Mouse (Mus musculus) heart, postnatal 14 days (tissue): ENCODE results near the gene AU015836. TPM values are rescaled to one million over a fixed set of nuclear protein-coding genes. Genes with fewer than 3 reads are reported as not detected.
"Not testable (repeated sequence)": the region's sequence is repeated elsewhere in the genome, so short reads cannot be mapped to it uniquely, and the experiment has no call there.

Experiments used
- DNase-seq, 2 experiments: peaks; one replicate each; pipeline ENCODE4 v3.0.0; 2021 to 2022
- intact Hi-C: fragments of 180-260 bp; cut with DNase I; formaldehyde crosslinking; loops from one replicate; pipeline ENCODE4 v1.15.1; 2025
- long read RNA-seq, 2 experiments: library from polyadenylated mRNA; stranded (forward); transcript quantifications; one replicate each; pipeline ENCODE4 v2.0.0; 2021
- total RNA-seq, 2 experiments: library from RNA; stranded (reverse); gene quantifications; 2 replicates each; pipeline ENCODE4 v1.2.3; 2021

The AU015836 gene
- total RNA-seq, result not detected
- long read RNA-seq, experiment 1, result 0 reads
- long read RNA-seq, experiment 2, result 0 reads

DNA sequence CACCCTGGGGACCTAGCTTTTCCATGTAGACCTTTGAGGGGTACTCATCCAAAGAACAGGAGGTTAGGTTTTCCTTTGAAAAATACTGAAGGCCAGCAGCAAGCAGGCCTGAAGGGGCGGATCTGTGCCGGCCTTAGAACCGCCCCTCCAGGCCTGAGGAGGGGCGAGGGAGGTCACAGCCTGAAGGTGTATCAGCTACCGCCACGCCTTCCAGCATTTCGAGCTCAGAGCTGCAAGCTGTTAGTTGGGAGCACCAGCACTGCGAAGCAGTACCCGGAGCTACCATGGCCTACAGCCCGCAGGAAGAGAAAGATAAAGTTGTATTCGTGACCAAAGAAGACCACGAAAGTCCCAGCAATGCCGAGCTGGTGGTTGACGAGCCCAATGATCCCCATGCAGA lies at the start of gene AU015836:
TSS of gene AU015836 (plus strand) at position 216 of the 400 bp plus-strand sequence.
- no peak for DNase-seq
- intact Hi-C loops, result no loop called here

DNA sequence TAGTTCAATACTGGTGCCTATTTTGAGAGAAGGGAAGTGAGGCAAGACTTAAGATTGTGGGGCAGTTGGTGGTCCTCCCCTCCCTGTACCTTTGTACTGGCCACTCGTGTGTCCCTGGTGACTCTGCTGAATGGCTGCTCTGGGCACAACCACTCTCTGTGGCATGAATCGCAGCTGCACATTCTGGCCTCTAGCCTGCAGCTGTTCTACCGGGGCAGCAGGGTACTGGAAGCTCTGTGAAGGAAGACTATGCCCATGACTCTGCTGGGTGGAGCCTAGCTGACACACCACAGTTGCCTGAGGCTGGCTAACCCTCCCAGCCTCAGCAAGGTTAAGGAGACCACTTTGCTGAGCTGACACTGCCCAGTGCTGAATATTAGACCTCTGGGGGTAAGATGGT lies 49.4 kb upstream of the AU015836 start:
- intact Hi-C loops, result no loop called here
- no peak for DNase-seq

DNA sequence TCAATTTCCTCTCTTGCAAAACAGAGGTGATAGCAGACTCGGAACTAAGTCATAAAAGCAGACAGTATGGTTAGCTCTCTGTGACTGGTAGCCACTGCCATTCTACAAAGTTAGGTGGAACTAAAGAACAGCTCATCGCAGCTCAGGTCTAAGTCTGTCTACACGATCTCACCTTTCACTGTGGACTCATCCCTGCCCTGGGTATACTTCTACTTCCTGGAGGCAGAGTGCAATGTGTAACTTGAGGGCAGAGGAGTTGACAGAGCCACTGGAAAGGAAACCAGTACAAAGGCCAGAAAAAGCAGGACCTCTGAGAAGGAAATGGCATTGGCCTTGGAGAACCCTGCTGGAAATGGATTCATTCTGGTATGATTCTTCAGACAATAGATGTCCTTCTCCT lies 40.1 kb upstream of the AU015836 start:
- intact Hi-C loops, result no loop called here

DNA sequence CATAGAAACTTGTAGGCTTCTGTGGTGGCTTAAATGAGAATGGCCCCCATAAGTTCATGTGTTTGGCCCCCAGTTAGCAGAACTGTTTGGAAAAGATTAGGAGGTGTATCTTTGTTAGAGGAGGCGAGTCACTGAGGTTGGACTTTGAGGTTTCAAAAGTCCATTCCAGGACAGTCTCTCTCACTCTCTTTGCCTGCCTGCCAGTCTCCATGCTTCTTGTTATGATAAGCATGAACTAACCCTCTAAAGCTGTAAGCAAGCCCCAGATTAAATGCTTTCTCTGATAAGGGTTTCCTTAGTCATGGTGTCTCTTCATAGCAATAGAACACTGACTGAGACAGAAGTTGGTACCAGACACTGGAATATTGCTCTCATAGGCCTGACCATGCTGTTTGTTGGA lies 39.7 kb upstream of the AU015836 start:
- intact Hi-C loops, result no loop called here

More for the DNA sequence above, 40.1 kb upstream of the AU015836 start:
- no peak for DNase-seq

DNA sequence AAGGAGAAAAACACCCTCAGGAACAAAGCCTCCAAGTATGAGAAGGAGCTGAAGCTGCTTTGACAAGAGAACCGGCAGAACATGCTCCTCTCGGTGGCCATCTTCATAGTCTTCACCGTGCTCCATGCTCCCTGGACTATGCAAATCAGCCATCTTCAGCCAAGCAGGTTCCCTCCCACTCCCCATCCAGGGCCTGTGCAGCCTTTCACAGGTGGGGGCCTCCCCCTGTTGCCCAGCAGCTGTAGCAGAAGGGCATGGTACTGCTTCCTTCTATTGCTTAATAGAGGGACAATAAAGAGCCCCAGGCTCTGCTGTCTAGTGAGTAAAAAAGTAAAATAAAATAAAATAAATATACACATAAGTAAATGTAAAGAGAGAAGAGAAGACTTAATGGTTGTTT lies 36.8 kb upstream of the AU015836 start:
- DNase-seq, result no peak
- intact Hi-C loops, result no loop called here

More for the DNA sequence above, 39.7 kb upstream of the AU015836 start:
- no peak for DNase-seq

DNA sequence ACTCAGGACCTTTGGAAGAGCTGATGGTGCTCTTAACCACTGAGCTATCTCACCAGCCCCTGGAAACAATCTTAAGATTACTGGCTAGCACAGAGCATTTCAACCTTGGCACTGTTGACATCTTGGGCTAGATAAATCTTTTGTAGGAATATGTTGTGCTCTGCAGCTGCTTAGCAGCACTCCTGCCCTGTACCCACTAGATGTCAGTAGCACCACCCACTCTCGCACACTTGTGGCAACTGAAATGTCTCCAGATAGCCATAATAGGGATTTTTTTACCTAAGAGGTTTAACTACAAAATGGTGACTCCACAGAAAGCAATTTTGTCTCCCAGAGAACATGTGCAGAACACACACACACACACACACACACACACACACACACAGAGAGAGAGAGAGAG lies 11.7 kb upstream of the AU015836 start:
- DNase-seq, result peak; percentile 10 to 21
- intact Hi-C loops, result loop anchor here (5.0 kb wide), 1 partner anchor 76 kb away; no protein-coding TSS in a partner anchor

DNA sequence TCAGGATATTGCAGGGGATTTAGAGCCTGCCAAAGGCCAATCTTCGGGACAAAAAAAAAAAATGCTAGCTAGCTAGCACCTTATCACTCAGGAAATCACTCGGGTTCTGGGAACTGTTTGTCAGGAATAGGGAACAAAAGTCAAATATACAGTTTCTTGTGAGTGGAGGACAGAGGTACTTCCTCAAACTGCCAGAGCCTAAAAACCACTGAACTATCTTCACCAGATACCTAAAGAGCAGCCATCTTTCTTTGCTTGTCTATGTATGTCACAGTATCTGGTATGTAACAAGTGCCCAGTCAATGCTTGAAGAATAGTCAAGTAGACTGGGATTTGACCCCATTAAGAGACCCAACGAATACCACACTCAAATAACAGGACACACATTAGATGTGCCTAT lies 10.0 kb upstream of the AU015836 start:
- DNase-seq, result no peak
- intact Hi-C loops, result loop anchor here (5.0 kb wide), 1 partner anchor 74 kb away; no protein-coding TSS in a partner anchor

DNA sequence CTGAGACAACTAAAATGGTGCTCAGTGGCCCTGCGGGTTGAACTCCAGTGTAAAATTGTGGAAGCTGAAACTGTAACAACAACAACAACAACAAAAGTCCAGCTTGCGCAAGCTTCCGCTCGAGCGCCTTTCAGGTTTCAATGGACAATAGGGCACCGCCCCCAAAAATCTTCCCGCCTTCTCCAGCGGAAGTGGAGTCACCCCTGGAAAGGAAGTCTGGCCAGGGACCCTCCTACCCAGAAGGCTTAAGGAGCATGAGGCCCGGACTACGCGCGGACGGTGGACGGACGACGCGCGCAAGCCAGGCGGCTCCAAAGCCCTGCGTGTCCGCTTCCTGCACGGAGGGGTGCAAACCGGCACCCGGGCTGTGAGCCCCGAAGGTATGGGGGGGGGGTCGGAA lies 11.9 kb downstream of the AU015836 start:
- DNase-seq, result no peak
- intact Hi-C loops, result no loop called here

DNA sequence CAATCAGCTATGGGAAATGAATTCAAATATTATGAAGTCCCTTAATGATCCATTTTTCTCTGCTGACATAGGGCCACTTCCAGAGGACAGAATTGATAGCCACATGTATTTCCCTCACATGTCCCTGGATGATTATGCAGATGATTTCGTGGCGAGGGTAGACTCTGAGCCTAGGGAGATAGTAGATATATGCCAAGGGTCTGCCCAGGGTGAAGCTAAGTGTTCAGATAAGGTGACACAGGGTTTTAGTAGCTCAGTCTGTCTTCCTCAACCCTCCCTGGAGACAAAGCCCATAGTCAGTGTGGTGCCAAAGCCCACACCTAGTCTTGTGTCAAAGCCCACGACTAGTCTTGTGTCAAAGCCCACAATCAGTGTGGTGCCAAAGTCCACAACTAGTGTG lies 13.7 kb downstream of the AU015836 start:
- intact Hi-C loops, result no loop called here
- DNase-seq, result no peak

DNA sequence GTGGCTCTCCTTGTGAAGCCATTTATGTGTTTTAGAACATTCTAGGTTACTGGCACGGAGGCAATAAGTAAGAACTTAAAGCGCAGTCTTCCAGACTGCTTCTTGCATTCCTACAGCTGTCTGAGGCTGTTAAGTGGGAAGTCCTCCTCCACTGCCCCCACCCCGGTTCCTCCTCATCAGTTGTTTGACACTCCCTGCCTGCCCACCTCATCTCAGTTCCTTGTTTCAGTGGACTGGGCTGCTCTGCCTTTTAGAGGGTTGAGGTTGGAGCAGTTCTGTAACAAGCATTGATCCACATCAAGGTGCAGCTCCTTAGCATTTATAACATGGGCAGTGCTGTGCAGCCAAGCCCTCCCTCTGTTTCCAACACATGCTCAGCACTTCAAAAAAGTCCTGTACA lies 16.6 kb downstream of the AU015836 start:
- intact Hi-C loops, DNase-seq: not testable (repeated sequence)

DNA sequence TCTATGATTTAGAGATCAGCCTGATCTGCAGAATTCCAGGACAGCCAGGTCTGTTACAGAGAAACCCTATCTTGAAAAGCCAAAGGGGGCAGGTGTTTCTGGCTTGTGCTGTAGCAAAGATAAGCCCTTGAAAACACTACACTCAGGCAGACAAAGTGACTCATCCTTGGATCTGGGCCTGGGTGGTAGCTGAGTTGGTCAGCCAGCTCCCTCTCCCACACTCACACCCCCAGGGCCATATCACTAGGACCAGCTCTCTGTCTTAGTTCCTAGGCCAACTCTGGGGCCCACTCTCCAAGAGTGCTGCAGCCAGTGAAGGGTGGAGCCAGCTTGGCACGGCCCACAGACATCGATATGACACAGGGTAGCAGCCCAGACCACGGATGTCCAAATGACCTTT lies 38.5 kb downstream of the AU015836 start:
- intact Hi-C loops, result no loop called here
- no peak for DNase-seq

DNA sequence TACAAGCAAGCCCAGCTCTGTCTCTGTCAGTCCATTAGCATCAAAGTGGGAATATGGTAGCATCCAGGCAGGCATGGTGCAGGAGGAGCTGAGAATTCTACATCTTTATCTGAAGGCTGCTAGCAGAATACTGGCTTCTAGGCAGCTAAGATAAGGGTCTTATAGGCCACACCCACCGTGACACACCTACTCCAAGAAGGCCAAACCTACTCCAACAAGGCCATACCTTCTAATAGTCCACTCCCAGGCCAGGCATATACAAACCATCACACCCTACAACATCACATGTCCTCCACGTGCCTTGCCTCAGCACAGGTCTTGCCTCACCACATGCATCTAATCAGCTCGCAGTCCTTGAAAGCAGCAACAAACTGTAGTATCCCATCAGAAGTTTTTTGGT lies 41.0 kb downstream of the AU015836 start:
- intact Hi-C loops, result no loop called here
- no peak for DNase-seq

DNA sequence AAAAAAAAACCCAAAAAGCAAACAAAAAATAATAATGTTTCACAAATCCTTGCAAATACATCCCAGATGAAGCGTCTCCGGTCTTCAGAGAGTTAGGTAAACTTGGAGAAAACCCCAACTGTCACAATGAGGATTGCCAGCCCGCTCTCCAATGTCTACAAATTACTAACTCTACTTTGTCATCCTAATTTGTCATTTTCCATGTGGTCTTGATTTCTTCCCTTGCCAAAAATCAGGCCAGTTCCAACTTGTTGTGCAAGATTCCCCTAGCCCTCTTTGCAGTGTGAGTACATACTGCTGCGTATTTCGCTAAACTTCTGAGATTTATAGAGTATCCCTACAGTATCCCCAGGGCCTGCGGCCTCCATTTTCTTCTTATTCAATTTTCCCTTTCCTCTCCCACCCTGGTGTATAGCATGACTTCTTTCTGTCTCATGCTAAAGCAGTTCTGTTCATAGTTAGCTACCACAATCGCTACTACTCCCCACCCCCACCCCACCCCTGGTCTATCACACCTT lies 43.3 kb downstream of the AU015836 start:
- intact Hi-C loops, result no loop called here
- no peak for DNase-seq

DNA sequence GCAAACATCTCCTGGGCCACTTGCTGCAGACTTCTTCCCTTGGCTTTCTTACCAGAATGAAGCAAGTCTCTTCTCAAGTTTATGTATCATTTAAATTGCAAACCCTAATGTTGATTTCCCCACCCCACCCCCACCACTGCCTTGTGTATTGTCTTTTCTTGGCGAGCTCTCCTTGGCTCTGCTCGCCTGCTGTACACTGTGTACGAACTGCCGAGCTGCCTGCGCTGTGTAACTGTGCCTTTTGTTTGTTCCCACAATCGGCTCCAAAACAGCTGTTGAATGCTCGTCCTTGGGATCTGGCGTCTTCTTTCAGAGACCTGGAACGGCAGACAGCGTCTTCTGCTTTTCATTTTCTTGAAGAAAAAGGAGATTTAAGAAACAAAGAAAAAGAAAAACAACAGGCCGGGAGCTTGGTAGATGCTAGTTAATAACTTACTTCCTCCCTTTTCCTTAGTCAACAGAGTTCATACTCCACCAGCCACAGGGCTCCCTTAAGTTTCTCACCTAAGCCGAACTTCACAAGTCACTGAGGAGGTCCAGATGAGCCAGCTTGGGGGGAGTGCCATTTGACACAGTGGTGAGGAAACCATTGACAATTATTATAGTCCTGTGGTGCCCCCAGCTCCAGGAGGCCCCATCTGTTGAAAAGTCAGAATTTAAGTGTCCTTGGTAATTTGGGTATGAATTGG lies 44.2 kb downstream of the AU015836 start:
- DNase-seq, result peak; percentile 7 to 22
- intact Hi-C loops, result no loop called here

DNA sequence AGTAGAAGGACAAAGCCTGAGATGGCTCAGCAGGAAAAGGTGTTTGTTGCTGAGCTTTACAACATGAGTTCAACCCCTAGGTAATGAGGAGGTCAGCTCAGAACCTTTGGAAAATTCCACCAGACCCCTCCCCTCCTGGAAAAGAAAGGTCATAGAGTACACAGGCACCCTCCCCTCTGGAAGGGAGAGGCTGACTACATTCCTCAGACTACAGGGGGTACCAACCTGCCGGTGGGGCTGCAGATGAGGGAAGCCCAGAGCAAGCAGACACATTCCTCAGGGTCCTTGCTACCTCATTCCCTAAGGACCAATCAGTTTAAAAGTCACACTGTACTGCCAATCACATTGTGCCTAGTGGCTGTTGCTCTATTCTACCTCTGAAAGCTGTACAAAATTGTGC lies 48.4 kb downstream of the AU015836 start:
- intact Hi-C loops, result no loop called here
- no peak for DNase-seq

DNA sequence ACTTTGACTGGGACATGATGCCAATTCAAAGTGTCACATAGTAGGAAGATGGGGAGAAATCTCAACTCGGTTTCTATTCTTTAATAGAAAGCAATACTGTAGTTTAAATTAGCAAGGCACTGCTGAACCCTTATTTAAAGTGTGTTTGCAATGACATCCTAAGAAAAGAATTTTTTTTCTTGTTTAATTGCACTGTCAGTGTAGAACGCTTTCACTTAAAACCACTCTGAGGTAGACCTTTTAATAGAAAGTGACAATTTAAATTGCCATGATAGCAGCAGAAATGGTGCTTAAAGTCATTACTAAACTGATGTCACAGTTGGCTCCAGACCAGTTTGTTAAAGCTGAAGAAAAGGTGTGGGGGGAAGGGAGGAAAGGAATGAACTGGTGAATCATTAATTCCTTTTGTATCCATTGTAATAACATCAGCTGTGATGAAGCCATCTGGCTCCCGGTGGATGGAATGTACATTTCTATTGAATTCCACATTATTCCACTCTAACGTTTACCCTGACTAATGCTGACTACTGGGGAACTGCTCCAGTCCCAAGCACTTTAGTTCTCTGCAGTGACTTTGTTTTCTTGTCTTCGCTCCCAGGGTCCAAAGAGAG lies 53.9 kb downstream of the AU015836 start:
- DNase-seq, result no peak
- intact Hi-C loops, result no loop called here

Other genes starting within 250 kb of the AU015836 start
- 1 to 10 TPM; 6.0 to 7.4 TPM for gene Pdk3, start 136.5 kb upstream of the AU015836 start, total RNA-seq
- 10 to 100 TPM; 24.1 to 26.8 TPM for gene Zfx, start 155.0 kb downstream of the AU015836 start, total RNA-seq
- gene Eif2s3x, start 244.2 kb downstream of the AU015836 start, total RNA-seq, result 100 to 1,000 TPM; 110 to 156 TPM